Mouse (Mus musculus) lung, adult 18-20 months (tissue): ENCODE results near the gene Mcpt4.
"Not testable (repeated sequence)": the region's sequence is repeated elsewhere in the genome, so short reads cannot be mapped to it uniquely, and the experiment has no call there.

Experiments used
- DNase-seq, 2 experiments: peaks; one replicate each; pipeline ENCODE4 v3.0.0; 2022; ENCODE audit warnings: mixed read lengths in 2 of 2

The Mcpt4 gene

GRCm38 (mm10) chr14:56062213-56062612, at the start of gene Mcpt4:
Gene Mcpt4, minus strand, starts transcription at chr14:56062313.
- not testable (repeated sequence) for DNase-seq

GRCm38 (mm10) chr14:56105447-56106180, 43.5 kb upstream of the Mcpt4 start:
- DNase-seq: no peak

GRCm38 (mm10) chr14:56105016-56105415, 42.9 kb upstream of the Mcpt4 start:
- DNase-seq: no peak

- no peak for DNase-seq
Measured at GRCm38 (mm10) chr14:56103452-56103851, 41.3 kb upstream of the Mcpt4 start.

GRCm38 (mm10) chr14:56102386-56102785, 40.3 kb upstream of the Mcpt4 start, which contains the start of gene Ctsg:
Gene Ctsg, minus strand, starts transcription at chr14:56102574.
- no peak for DNase-seq

- DNase-seq: peak in 1 of 2 experiments; percentile 4
Measured at GRCm38 (mm10) chr14:56098940-56099339, 36.8 kb upstream of the Mcpt4 start.

GRCm38 (mm10) chr14:56097597-56097996, 35.5 kb upstream of the Mcpt4 start:
- no peak for DNase-seq

- DNase-seq: no peak
Measured at GRCm38 (mm10) chr14:56093353-56093752, 31.2 kb upstream of the Mcpt4 start.

- DNase-seq: no peak
Measured at GRCm38 (mm10) chr14:56086711-56087110, 24.6 kb upstream of the Mcpt4 start.

- DNase-seq: no peak
Measured at GRCm38 (mm10) chr14:56085167-56085566, 23.1 kb upstream of the Mcpt4 start, which contains the start of gene Mcpt8. Gene Mcpt8, minus strand, starts transcription at chr14:56085273.

GRCm38 (mm10) chr14:56082016-56082415, 19.9 kb upstream of the Mcpt4 start:
- no peak for DNase-seq

GRCm38 (mm10) chr14:56057722-56058121, 4.4 kb downstream of the Mcpt4 start:
- no peak for DNase-seq

GRCm38 (mm10) chr14:56055408-56055807, 6.7 kb downstream of the Mcpt4 start:
- DNase-seq: no peak

GRCm38 (mm10) chr14:56041792-56042191, 20.3 kb downstream of the Mcpt4 start, which contains the start of gene Mcpt2:
Gene Mcpt2, plus strand, starts transcription at chr14:56042041.
- not testable (repeated sequence) for DNase-seq

GRCm38 (mm10) chr14:56034433-56034832, 27.7 kb downstream of the Mcpt4 start:
- DNase-seq: peak; percentile 11 to 38

GRCm38 (mm10) chr14:56030395-56030794, 31.7 kb downstream of the Mcpt4 start, which contains the start of gene Mcpt9:
Gene Mcpt9, minus strand, starts transcription at chr14:56030495.
- DNase-seq: not testable (repeated sequence)

GRCm38 (mm10) chr14:56021305-56021704, 40.8 kb downstream of the Mcpt4 start:
- DNase-seq: not testable (repeated sequence)

GRCm38 (mm10) chr14:56019446-56019845, 42.7 kb downstream of the Mcpt4 start:
- DNase-seq: no peak

- DNase-seq: not testable (repeated sequence)
Measured at GRCm38 (mm10) chr14:56017671-56018070, 44.4 kb downstream of the Mcpt4 start, which contains the start of gene Mcpt1. Gene Mcpt1, plus strand, starts transcription at chr14:56017971.

- no peak for DNase-seq
Measured at GRCm38 (mm10) chr14:56013924-56014323, 48.2 kb downstream of the Mcpt4 start.

- DNase-seq: no peak
Measured at GRCm38 (mm10) chr14:56013147-56013546, 49.0 kb downstream of the Mcpt4 start.
